Comparison of ENCODE assay signal across 9 mouse cellular contexts in genomic region chr12:111653434-111653833, GRCm38 (mm10). TPM values are rescaled to one million over a fixed set of nuclear protein-coding genes. Genes with fewer than 3 reads are reported as not detected.
A peak's percentile ranks its signal among the peaks of the same experiment; 100 is the strongest.
DNase-seq lines count a peak whose midpoint lies in the region; ATAC-seq lines count a peak whose summit lies in the region.
"Had no signal": no experiment of that assay in that cellular context is flagged by ENCODE, and none has a peak within 500 bp of the region (broad histone marks: within the 10 kb centered on the region; RNA-seq: fewer than 3 reads in every experiment).

No protein-coding gene starts in this region.

- 37% methylated on average over 3 of the region's 3 CpGs for WGBS in midbrain, embryonic 11.5 days
- WGBS in midbrain, embryonic 16.5 days: 30% methylated on average over 3 of the region's 3 CpGs
- 30% methylated on average over 3 of the region's 3 CpGs for WGBS in midbrain, embryonic 14.5 days

- peak; percentile 96 for DNase-seq in midbrain, embryonic 11.5 days (ENCODE audit: low spot score, missing footprints)
- peak; percentile 95 for DNase-seq in brain, adult 2 months (ENCODE audit: low read depth, low spot score)
- DNase-seq in left cerebral cortex, postnatal 14 days (ENCODE audit: low spot score in 2 of 2): peak; percentile 79 to 84
- DNase-seq in midbrain, embryonic 14.5 days: peak; percentile 84
- peak; percentile 78 for DNase-seq in telencephalon, adult 2 months (ENCODE audit: low read depth, low spot score)

- peaks cover 23% of the 10 kb centered on the region for H3K36me3 ChIP-seq in midbrain, embryonic 11.5 days (ENCODE audit: control insufficient read depth, insufficient read depth, low read length)
- H3K36me3 ChIP-seq in midbrain, embryonic 16.5 days (ENCODE audit: control insufficient read depth, insufficient read depth, low read length): peaks cover 21% of the 10 kb centered on the region
- peaks cover 70% of the 10 kb centered on the region for H3K36me3 ChIP-seq in midbrain, embryonic 14.5 days (ENCODE audit: control insufficient read depth, insufficient read depth, low read length)

- H3K4me3 ChIP-seq in midbrain, embryonic 11.5 days (ENCODE audit: low read depth, low read length): no peak overlapping the region
- H3K4me3 ChIP-seq in midbrain, embryonic 16.5 days (ENCODE audit: low read depth, low read length): no peak overlapping the region
- H3K4me3 ChIP-seq in midbrain, embryonic 14.5 days (replicated peaks; ENCODE audit: low read depth, low read length): no peak overlapping the region
- H3K4me3 ChIP-seq: embryonic facial prominence, embryonic 13.5 days had no signal

- H3K27me3 ChIP-seq in midbrain, embryonic 11.5 days (ENCODE audit: control insufficient read depth, insufficient read depth, low read length): no peaks in the 10 kb centered on the region
- no peaks in the 10 kb centered on the region for H3K27me3 ChIP-seq in midbrain, embryonic 16.5 days (ENCODE audit: control insufficient read depth, insufficient read depth, low read depth, low read length)
- H3K27me3 ChIP-seq in midbrain, embryonic 14.5 days (ENCODE audit: control insufficient read depth, insufficient read depth, low read length): no peaks in the 10 kb centered on the region
- H3K27me3 ChIP-seq: embryonic facial prominence, embryonic 13.5 days had no signal

- H3K4me2 ChIP-seq in midbrain, embryonic 11.5 days: no peak overlapping the region
- no peak overlapping the region for H3K4me2 ChIP-seq in midbrain, embryonic 16.5 days (ENCODE audit: low read length)
- no peak overlapping the region for H3K4me2 ChIP-seq in midbrain, embryonic 14.5 days (ENCODE audit: low read length)
- H3K4me2 ChIP-seq: embryonic facial prominence, embryonic 13.5 days had no signal

- no peaks in the 10 kb centered on the region for H3K4me1 ChIP-seq in midbrain, embryonic 11.5 days (ENCODE audit: control insufficient read depth, insufficient read depth, low read length)
- no peaks in the 10 kb centered on the region for H3K4me1 ChIP-seq in midbrain, embryonic 16.5 days (ENCODE audit: control insufficient read depth, insufficient read depth, low read length)
- H3K4me1 ChIP-seq in midbrain, embryonic 14.5 days (ENCODE audit: control insufficient read depth, insufficient read depth, low read length): no peaks in the 10 kb centered on the region
- H3K4me1 ChIP-seq: embryonic facial prominence, embryonic 13.5 days had no signal

- H3K9ac ChIP-seq in midbrain, embryonic 11.5 days (ENCODE audit: low read length): no peak overlapping the region
- no peak overlapping the region for H3K9ac ChIP-seq in midbrain, embryonic 16.5 days (ENCODE audit: low read depth, low read length)
- no peak overlapping the region for H3K9ac ChIP-seq in midbrain, embryonic 14.5 days (replicated peaks; ENCODE audit: low read length)

- intact Hi-C loops in left cerebral cortex, postnatal 14 days (cut with DNase I): loop anchor here (2.0 kb wide), 1 partner anchor 43 kb away; no protein-coding TSS in a partner anchor

- no peak overlapping the region for H3K27ac ChIP-seq in midbrain, embryonic 11.5 days (ENCODE audit: low read depth, low read length)
- no peak overlapping the region for H3K27ac ChIP-seq in midbrain, embryonic 16.5 days (ENCODE audit: low read length)
- H3K27ac ChIP-seq in midbrain, embryonic 14.5 days (replicated peaks; ENCODE audit: low read depth, low read length): no peak overlapping the region

- H3K9me3 ChIP-seq in midbrain, embryonic 11.5 days (ENCODE audit: control insufficient read depth, low read length): no peaks in the 10 kb centered on the region
- H3K9me3 ChIP-seq in midbrain, embryonic 16.5 days (replicated peaks; ENCODE audit: control insufficient read depth, low read length, poor library complexity, severe bottlenecking): no peaks in the 10 kb centered on the region
- no peaks in the 10 kb centered on the region for H3K9me3 ChIP-seq in midbrain, embryonic 14.5 days (ENCODE audit: control insufficient read depth, low read length)
- H3K9me3 ChIP-seq: embryonic facial prominence, embryonic 13.5 days had no signal

- peak; percentile 59; the same call in 1 of the 2 replicates for ATAC-seq in midbrain, embryonic 11.5 days (ENCODE audit: low FRiP score)
- ATAC-seq in midbrain, embryonic 16.5 days: no peak
- ATAC-seq in erythroid progenitor cell, adult 5-6 weeks (replicated peaks; ENCODE audit: low FRiP score, poor library complexity, severe bottlenecking): peak; percentile 72
- ATAC-seq in hematopoietic stem cell, adult 5-6 weeks (replicated peaks in 1 of 2; ENCODE audit: insufficient read depth in 1 of 2, low FRiP score in 2 of 2, low TSS enrichment in 1 of 2, low read depth in 1 of 2, poor library complexity in 2 of 2, severe bottlenecking in 2 of 2): peak; percentile 74 to 76
- no peak for ATAC-seq in midbrain, embryonic 14.5 days (ENCODE audit: low FRiP score, low TSS enrichment)

RNA-seq across cellular contexts. Expression of gene Ckb, which starts 18.7 kb away (rescaled TPM):
- 2,717 and 2,900 TPM in 2 replicates for polyA plus RNA-seq in midbrain, embryonic 11.5 days (2014; fragmentation: Nextera tagmentation; extraction: Ambion mirVana)
- 1,397 and 1,482 TPM in 2 replicates for polyA plus RNA-seq in midbrain, embryonic 16.5 days (2015; fragmentation: Nextera tagmentation; extraction: Ambion mirVana)
- total RNA-seq in erythroid progenitor cell, adult 5-6 weeks (2015; ENCODE audit: low replicate concordance): 2.5 and 9.4 TPM in 2 replicates
- 5.2 and 10.0 TPM in 2 replicates for total RNA-seq in erythroid progenitor cell, adult 5-6 weeks (2017; ENCODE audit: low replicate concordance)
- 5.1 and 8.1 TPM in 2 replicates for total RNA-seq in hematopoietic stem cell, adult 5-6 weeks (2017)
- total RNA-seq in left cerebral cortex, postnatal 14 days (2021): 1,000 to 10,000 TPM; 1,395 to 1,474 TPM
- polyA plus RNA-seq in midbrain, embryonic 14.5 days (2014; fragmentation: Nextera tagmentation; extraction: Ambion mirVana): 1,414 and 1,526 TPM in 2 replicates

RNA-seq across cellular contexts. Expression of gene Trmt61a, which starts 24.5 kb away (rescaled TPM):
- 5.5 and 6.0 TPM in 2 replicates for polyA plus RNA-seq in midbrain, embryonic 11.5 days (2014; fragmentation: Nextera tagmentation; extraction: Ambion mirVana)
- polyA plus RNA-seq in midbrain, embryonic 16.5 days (2015; fragmentation: Nextera tagmentation; extraction: Ambion mirVana): 9.8 and 10.4 TPM in 2 replicates
- total RNA-seq in erythroid progenitor cell, adult 5-6 weeks (2015; ENCODE audit: low replicate concordance): 1.8 and 2.1 TPM in 2 replicates
- total RNA-seq in erythroid progenitor cell, adult 5-6 weeks (2017; ENCODE audit: low replicate concordance): 0.39 and 2.3 TPM in 2 replicates
- total RNA-seq in hematopoietic stem cell, adult 5-6 weeks (2017): 5.3 and 8.7 TPM in 2 replicates
- 10 to 100 TPM; 18.9 to 19.7 TPM for total RNA-seq in left cerebral cortex, postnatal 14 days (2021)
- polyA plus RNA-seq in midbrain, embryonic 14.5 days (2014; fragmentation: Nextera tagmentation; extraction: Ambion mirVana): 7.0 and 8.0 TPM in 2 replicates

RNA-seq across cellular contexts. Expression of gene Bag5, which starts 59.6 kb away (rescaled TPM):
- 62.2 and 64.1 TPM in 2 replicates for polyA plus RNA-seq in midbrain, embryonic 11.5 days (2014; fragmentation: Nextera tagmentation; extraction: Ambion mirVana)
- polyA plus RNA-seq in midbrain, embryonic 16.5 days (2015; fragmentation: Nextera tagmentation; extraction: Ambion mirVana): 70.4 and 71.8 TPM in 2 replicates
- 5.4 and 6.3 TPM in 2 replicates for total RNA-seq in erythroid progenitor cell, adult 5-6 weeks (2015; ENCODE audit: low replicate concordance)
- 1.2 and 8.1 TPM in 2 replicates for total RNA-seq in erythroid progenitor cell, adult 5-6 weeks (2017; ENCODE audit: low replicate concordance)
- total RNA-seq in hematopoietic stem cell, adult 5-6 weeks (2017): 47.1 and 51.4 TPM in 2 replicates
- total RNA-seq in left cerebral cortex, postnatal 14 days (2021): 10 to 100 TPM; 45.7 to 47.0 TPM
- 67.3 and 72.9 TPM in 2 replicates for polyA plus RNA-seq in midbrain, embryonic 14.5 days (2014; fragmentation: Nextera tagmentation; extraction: Ambion mirVana)

RNA-seq across cellular contexts. Expression of gene Apopt1, which starts 59.6 kb away (rescaled TPM):
- polyA plus RNA-seq in midbrain, embryonic 11.5 days (2014; fragmentation: Nextera tagmentation; extraction: Ambion mirVana): 50.8 and 54.7 TPM in 2 replicates
- polyA plus RNA-seq in midbrain, embryonic 16.5 days (2015; fragmentation: Nextera tagmentation; extraction: Ambion mirVana): 52.3 and 56.8 TPM in 2 replicates
- total RNA-seq in erythroid progenitor cell, adult 5-6 weeks (2015; ENCODE audit: low replicate concordance): 8.4 and 22.7 TPM in 2 replicates
- 4.8 and 11.3 TPM in 2 replicates for total RNA-seq in erythroid progenitor cell, adult 5-6 weeks (2017; ENCODE audit: low replicate concordance)
- total RNA-seq in hematopoietic stem cell, adult 5-6 weeks (2017): 53.0 and 58.3 TPM in 2 replicates
- 10 to 100 TPM; 39.4 to 44.3 TPM for total RNA-seq in left cerebral cortex, postnatal 14 days (2021)
- 57.6 and 66.0 TPM in 2 replicates for polyA plus RNA-seq in midbrain, embryonic 14.5 days (2014; fragmentation: Nextera tagmentation; extraction: Ambion mirVana)

Comparison
In these comparisons a context has a peak if more than half of its experiments do, and no peak if none do; other contexts are left out.
1. ATAC-seq: peak in midbrain, embryonic 11.5 days (single experiment), erythroid progenitor cell, adult 5-6 weeks (single experiment) and hematopoietic stem cell, adult 5-6 weeks (2 of 2); none in midbrain, embryonic 16.5 days (single experiment) and midbrain, embryonic 14.5 days (single experiment).
2. RNA of gene Ckb, which starts 18.7 kb away (total RNA-seq): 1,395 to 1,474 TPM in left cerebral cortex, postnatal 14 days; 5.1 to 8.1 TPM in hematopoietic stem cell, adult 5-6 weeks and 2.5 to 10.0 TPM in erythroid progenitor cell, adult 5-6 weeks; every median in the first group is over 100 times any median in the second.
3. Peak in every context shown above with its lines, with median percentiles within 50 percentile points of each other: DNase-seq.